Mouse (Mus musculus) right cerebral cortex, postnatal 14 days (tissue): ENCODE data around the gene Exoc2.

Experiments
- DNase-seq: peaks from one replicate; pipeline ENCODE4 v3.0.0; 2022

Gene Exoc2

DNA sequence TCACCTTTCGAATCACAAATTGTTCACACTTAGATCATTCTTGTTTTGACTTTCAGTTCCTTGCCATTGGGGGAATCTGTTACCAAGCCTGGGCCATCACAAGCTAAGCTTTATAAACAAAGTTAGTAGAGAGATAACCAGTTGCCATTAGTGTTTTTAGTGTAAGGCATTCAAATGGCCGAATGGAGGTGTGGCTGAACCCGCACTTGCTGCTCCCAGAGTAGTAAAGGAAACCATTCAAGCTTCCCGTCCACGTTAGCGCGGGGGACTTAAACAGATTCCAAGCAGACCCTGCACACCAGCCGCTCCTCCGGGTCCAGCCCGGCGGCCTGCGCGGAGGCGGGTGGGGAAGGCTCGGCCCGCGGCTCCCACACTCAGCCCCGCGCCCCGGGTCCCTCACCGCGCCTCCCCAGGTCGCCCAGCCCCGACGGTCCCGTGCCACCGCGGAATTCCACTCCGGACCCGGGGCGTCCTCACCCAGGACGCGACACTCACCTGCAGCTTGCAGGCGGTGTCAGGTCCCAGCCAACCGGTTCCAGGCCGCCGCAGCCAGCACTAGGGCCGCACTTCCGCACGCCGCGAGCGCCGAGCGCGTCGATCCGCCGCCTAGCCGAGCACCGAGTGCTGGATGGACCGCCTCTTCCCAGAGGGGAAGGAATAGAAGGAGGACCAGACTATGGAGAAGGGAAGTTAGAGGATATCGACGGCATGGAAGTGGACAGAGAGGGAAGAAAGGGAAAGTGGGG, at the start of gene Exoc2, which contains the start of gene Gm5447:
Gene Exoc2 (minus strand): TSS at position 593 of the 746 bp plus-strand sequence.
Gene Gm5447 (plus strand): TSS at position 704 of the 746 bp plus-strand sequence.
- peak; percentile 82 for DNase-seq

DNA sequence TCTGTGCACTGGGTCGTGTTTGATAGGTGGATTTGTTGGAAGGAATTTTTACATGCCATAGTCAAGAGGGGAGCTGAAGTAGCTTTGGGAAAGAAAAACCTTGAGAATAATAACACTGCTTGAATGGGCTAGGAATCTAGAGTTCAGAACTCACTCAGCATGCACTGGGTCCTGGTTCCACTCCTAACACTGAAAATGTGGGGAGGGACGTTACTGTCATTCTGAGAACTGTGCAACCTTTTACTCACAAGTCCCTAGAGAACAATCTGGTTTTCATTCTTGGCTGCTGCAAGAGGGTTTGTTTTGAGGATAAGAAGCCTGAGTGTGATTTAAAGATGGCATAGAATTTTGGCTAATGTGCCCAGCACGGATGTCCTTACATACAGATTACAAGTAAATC, 49.8 kb upstream of the Exoc2 start:
- no peak for DNase-seq

DNA sequence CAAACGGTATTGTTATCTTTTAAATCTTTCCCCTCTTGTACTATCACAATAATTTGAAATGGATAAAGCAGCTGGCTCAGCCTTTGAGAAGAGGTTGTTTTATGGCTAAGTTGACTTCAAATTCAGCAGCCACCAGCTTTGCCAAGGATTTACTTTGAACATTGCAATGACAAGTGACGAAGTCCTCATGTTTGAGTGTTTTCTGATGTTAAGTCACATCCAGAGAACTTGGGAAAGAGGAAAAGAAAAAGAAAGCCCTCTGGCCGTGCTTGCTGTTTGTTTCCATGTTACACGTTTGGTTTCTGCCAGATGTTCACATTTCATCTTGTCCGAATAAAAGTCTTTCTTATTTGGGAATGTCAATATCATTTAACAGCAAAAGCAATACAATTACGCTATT, 48.0 kb upstream of the Exoc2 start:
- DNase-seq, result no peak

DNA sequence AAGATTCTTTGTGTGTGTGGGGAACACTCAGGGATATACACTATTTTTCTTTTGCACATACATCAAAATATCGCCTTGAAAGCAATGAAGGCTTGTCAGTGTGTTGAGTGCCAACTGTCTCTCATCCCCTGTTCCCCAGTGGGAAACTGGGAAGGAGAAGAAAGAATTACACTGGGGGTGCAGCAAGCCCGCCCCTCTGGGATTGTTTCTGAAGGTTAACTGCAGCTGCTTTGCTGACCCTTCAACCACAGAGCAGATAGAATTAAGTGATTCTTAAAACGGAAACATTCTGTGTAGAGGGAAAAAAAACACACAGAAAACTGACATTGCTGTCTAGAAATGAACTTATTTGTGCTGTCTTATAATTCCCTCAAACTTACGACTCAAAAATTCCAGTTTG, 47.6 kb upstream of the Exoc2 start:
- no peak for DNase-seq

DNA sequence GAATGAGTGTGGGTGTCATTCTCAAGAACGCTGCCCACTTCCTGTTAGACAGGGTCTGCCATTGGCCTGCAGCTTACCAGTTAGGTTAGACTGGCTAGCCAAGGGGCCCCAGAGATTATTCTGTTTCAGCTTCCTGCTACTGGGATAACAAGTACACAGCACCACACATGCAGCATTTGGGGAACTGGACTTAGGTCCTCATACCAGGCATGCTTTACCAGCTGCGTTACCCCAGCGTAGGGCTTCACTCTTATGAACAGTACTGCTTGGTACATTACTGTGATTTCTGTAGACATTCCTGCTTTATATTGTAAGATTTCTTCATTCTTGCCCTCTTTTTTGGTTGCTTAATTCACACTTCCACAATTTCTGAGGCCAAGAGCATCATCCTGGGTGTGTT, 43.7 kb upstream of the Exoc2 start:
- DNase-seq, result no peak

- no peak for DNase-seq
Observed at GRCm38 (mm10) chr13:31004995-31005394, 31.1 kb upstream of the Exoc2 start.

DNA sequence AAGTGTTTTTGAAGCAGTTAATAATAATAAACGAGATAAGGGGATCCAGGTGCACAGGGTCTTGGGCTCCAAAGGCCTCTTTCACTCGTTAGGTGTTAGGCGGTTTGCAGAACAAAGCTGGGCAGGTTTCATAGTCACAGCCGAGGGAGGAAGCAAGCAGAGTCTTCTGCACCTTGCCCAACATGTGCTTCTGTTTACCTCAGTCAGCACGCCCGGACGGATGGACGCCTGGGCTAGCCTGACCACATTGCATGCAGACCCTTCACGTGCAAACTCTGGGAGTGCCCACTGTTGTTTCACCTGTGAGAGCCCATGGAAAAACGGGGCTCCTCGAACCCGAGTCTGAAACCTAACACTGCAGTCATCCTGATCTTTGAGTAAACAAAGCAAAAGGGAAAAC, 30.6 kb upstream of the Exoc2 start:
- DNase-seq, result no peak

DNA sequence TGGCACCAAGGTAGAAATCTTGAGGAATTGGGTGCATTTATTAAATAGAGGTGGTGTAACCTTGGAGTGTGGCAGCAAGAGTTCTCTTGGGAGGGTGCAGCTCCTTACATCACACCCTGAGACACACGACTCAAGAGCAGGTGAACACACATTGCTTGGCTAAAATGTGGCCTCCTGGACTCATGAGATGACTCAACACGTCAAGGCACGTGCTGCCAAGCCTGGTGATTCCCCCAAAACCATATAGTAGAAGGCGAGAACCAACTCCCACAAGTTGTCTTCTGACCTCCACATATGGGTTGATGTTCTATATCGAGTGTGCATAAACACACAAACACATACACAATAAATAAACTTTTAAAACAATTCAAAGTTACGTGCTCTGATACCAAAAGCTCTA, 25.9 kb upstream of the Exoc2 start:
- no peak for DNase-seq

DNA sequence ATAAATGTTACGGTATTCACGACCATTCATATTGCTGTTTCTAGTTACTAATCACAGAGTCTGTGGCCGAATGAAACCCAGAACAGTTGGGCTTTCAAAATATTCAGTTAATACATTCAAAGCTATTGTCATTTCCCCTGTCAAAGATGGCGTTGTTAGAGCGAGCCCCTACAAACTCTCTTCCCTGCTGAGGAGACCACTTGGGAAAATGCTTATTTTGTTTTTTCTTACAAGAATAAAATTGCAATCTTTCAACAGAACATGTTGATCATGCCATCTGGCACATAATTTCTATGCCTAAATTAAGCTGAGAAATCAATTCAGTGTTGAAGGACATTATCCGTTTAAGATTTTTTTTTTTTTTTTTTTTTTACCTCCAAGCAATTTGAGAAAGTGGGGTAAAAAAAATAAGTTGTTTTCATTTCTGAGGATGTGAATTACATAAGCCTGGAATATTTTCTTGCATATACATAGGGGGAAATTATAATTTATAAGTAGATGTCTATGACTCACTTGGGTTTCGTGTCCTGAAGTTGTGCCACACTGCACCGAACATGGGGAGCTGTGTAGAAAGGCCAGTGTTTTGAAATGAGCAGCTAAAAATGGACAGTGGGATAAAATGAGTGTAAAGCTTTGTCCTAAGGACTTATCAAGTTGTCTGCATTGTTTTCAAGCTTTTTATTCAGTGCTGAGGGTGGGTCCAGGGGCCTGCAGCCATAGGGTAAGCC, 23.8 kb upstream of the Exoc2 start:
- no peak for DNase-seq

DNA sequence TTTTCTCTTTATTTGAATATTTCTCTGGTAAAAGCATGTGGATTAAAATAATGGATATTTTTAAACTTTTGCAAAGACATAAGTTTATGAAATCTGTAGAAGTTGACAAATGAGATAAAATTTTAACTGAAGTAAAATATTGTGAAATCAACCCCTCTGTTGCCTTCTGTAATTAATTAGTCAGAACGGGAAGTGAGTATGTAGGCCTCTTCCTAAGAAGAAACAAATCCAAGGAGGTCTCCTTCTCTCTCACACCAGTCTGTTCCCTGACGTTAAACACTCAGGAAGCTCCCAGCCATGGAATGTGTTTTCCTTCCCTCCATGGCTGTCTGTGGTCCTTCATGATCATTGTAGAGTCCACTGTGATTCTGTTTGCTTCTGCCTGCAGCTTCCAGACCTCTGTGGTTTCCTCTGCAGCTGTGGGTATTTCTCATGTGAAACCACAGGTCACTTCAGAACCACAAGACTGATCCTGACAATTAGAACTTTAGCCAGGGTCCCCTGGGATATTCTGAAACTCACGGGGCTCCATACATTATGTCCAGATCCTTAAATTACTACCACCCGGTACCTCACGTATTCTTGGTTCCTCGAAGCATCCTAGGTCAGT, 20.5 kb upstream of the Exoc2 start:
- DNase-seq, result no peak

DNA sequence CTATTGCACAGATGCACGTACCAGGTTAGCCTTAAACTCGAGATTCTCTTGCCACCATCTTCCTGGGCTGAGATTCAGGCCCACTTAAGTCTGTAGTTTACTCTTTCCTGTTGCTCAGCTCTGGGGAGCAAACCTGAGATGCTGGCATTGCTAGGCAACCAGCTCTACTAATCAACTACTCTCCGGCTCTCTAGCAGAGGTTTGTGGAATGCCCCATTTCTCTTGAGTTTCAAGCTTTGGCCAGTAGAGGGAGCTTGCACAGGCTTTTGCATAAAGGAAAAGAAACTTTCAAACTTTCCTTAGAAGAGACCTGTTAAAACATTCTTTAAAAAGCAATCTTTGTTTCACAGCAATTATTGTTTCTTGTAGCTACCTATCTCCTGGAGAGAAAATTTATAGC, 19.9 kb upstream of the Exoc2 start:
- peak; percentile 44 for DNase-seq

GRCm38 (mm10) chr13:30990233-30990632, 16.3 kb upstream of the Exoc2 start:
- DNase-seq, result no peak

- DNase-seq, result no peak
Observed at GRCm38 (mm10) chr13:30989710-30990109, 15.8 kb upstream of the Exoc2 start.

DNA sequence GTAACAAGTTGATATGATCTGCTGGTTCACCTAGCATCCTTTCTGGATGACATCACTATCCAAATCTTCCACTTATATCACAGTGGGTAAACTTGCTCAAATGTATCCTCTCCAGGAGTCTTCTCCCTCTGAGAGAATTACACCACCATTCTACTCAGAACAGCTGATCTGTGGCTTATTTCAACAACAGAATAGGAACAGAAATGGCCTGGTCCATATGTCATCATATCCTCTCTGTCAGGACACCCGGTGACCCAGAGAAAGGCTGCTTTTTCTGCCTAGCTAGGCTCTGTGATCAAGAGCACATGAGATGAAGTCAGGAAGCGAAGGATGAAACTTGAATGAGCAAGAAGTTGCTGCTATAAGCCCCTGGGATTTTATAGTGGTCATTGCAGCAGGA, 13.8 kb upstream of the Exoc2 start:
- DNase-seq, result no peak

DNA sequence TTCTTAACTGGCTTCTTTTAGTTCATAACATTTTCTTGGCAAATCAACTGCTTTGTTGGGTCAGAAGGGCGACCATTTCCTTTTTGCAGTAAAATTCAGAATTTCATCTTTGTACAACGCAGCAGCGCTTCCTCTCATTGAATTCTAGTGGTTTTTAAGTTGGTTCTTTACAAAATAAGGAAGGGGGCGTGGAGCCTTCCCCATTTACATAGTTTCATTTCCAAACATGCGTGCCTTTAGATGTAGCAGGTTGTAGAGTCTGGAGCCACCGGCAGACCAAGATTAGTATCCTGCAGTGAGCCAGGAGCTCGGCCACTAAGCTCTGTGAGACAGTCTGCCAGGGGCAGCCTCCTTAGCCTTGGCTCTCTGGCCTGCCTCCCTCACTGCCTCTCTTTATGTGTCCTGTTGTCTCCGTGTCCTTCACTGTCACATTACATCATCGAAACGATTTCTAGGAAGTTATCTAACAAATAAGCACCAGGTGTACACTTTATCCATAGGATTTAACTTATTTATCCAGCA, 13.1 kb upstream of the Exoc2 start:
- DNase-seq, result no peak

- DNase-seq, result peak; percentile 38
Observed at GRCm38 (mm10) chr13:30985598-30986466, 11.9 kb upstream of the Exoc2 start.

DNA sequence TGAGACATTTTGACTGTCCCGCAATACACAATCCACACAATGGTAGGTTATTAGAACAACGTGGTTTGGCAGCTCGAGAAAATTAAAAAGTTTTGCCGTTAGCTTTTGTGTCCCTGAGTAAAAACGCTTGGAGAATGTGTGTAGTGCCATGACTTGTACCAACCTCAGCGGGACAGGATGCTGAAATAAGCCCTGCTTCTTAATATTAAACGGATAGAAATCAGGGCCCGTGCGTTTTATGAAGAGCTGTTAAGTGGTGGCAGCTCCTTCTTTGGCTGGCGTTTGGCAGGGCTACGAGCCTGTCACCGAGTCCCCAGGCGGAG, 11.3 kb upstream of the Exoc2 start:
- DNase-seq, result no peak

DNA sequence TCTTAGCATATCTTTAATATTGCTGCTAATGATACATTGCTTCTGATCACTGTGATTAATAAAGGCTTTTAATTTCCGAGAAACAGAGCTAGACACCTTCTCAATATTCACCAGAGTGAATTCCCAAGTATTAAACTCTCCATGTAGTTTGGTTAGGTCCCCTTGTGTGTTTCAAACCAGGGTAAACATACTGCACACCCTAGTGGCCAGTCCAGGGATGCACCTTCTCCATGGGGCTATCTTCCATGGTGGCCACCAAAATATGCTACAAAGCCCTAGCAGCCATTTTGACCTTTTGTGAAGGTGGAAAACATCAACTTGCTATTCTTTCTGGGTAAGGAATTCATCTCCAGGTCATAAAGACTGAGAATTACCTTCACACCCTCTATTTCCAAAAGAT, 7.8 kb upstream of the Exoc2 start:
- DNase-seq, result no peak

DNA sequence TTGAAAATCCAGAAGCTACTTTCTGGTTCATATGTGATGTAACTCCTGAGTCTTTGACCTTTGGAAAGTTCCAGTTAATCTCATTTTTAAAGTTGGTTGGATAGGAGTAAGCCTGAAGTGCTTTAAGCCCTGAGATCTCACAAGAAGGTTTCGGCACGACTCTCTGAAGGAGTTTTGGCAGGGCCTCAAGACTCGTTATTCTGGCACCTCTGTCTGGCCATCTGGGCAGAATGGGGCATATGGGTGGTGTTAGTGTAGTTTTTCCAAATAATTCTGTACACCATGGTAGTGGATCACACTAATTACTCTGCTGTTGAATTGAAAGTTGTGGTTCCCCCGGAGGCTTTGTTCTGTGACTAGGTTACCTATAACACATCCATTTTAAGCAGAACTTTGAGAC, 4.3 kb upstream of the Exoc2 start:
- no peak for DNase-seq

DNA sequence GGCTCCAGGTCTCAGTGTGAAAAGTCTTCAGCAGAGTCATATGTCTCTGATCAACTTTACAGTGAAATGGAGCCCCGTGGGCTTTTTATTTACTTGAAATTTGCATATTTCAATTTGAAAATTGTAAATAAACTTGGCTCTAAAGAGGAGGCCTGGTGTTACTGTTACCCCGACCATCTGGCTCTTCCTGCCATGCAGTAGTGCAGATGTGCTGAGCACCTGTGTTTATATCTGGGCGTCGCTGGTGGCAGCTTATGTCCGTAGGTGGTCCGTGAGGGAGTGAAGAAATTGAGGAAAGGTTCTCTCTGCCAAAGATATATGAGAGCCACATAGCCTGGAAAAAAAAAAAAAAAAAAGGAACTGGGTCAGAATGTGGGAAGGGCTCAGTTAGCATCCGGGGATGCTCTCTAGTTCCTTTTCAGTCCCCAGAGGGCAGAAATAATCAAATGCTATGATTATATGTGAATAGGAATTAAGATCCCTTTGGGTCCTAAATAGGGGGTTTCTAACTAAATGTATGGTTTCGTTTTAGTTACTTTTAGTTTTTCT, 2.7 kb upstream of the Exoc2 start:
- DNase-seq, result no peak

GRCm38 (mm10) chr13:30974247-30974630, 346 bp upstream of the Exoc2 start:
- no peak for DNase-seq

DNA sequence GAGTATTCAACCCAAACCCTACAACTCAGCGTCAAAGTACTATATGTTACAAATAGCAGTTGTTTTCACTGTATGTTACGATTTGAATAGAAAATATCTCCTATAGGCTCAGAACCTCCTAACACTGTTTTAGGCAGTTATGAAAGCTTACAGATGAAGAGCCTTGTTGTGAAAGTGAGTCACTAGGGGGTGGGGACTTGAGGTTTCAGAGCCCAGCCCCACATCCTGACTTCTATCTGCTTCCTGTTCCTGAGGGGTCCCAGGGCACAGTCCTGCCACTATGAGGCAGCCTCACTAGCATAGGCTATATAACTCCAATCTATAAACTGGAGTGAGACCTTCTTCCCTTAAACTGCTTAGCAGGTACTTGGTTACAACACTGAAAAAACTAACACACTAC, 1.8 kb downstream of the Exoc2 start:
- no peak for DNase-seq

DNA sequence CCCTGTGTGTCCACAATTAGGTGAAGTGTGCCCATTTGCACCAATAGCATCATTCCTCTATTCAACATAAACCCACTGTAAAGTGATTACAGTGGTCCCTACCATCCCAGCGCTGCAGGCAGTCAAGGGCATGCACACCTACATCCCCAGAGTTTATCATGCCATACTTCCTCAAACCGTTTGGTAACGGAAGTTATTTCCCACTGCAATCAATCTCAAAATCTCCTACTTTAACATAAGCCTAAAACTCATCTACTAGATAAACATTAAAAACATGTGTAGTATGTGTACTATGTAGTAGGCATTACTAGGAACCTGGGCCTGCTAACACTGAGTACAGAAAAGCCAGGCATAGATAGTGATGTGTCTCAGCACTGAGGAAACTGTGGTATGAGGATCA, 2.8 kb downstream of the Exoc2 start:
- no peak for DNase-seq
